Mouse (Mus musculus) adrenal gland, postnatal 10 days (tissue): ENCODE results near the gene Ccdc121. TPM values are rescaled to one million over a fixed set of nuclear protein-coding genes. Genes with fewer than 3 reads are reported as not detected.
A peak's percentile ranks its signal among the peaks of the same experiment; 100 is the strongest.
"Not testable (repeated sequence)": the region's sequence is repeated elsewhere in the genome, so short reads cannot be mapped to it uniquely, and the experiment has no call there.

Experiments used
- DNase-seq: peaks from one replicate; pipeline ENCODE4 v3.0.0; 2021; ENCODE audit warnings: mixed read lengths
- total RNA-seq, 2 experiments: library from RNA; stranded (reverse); gene quantifications; 2 replicates each; pipeline ENCODE4 v1.2.3; 2021

Ccdc121 gene
- total RNA-seq, 2 experiments from 2014 or later: not detected

DNA sequence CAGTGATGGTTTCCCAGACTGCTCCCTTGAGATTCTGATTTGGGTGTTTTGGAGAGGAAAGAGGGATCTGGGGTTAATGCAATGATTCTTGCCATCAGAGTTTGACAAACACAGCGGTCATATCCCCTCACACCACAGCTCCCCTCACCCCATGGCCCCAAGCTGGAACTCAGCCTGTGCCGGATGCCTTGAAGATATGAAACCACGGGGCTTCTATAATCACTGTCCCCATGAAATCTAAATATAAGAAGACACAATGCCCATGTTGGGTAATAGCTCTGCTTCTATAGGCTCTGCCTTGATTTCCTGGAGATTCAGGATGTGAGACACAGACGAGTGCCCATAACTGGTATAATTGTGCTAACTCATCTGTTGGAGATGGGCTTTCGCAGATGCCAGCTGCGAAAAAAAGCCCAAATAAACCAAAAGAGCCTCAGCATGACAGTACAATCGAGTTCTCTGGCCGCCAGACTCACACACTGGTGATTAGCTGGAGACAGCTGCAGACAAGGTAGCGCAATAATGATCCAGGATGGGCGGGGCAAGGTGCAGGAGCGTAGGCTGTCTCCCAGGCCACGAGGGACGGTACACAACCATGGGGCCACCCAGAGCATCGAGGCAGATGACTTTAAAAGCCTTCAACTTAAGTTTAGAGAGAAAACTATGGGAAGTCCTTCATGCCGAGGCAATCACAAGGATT, 1.3 kb upstream of the Ccdc121 start:
- DNase-seq: no peak

GRCm38 (mm10) chr1:181510855-181511254, 396 bp downstream of the Ccdc121 start:
- DNase-seq: not testable (repeated sequence)

DNA sequence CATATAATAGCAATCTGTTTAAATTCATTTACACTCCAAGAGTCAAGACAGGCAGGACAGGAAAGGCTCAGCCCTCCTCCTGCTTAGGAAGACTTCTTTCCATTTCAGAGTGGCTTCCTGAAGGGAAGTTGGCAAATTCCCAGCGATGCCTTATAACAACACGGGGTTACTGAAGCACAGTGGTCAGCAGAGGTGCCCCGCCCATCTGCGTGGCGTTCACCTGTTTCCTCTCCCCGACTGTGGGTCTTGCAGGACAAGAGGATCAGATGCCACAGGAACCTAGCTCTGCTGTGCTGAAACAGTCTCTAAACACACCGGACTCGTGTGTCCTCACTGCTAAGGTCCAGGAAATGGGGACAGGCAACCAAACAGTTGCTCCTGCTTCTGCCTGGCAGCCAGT, 5.9 kb downstream of the Ccdc121 start:
- DNase-seq: no peak

GRCm38 (mm10) chr1:181503471-181503870, 7.8 kb downstream of the Ccdc121 start:
- DNase-seq: no peak

- no peak for DNase-seq
These were observed 26.6 kb downstream of the Ccdc121 start for GRCm38 (mm10) chr1:181484696-181485095.

DNA sequence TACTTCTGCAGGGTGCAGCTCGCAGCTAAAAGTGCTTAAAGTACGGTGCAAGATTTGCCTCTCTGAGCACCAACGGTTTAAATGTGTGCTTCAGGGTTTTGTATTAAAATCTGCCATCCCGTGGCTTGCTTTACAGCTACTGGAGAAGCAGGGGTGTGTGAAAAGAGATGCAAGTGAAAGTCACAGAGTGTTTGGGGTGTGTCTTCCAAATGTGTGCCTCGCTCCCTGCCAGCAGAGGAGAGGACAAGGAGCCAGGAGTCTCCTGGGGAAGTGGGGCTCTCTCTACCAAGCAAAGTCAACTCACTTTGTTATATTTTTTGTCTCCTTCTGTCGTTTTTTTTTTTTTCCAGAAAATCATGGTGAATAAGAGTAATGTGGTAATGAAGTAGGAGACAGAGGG, 34.7 kb downstream of the Ccdc121 start:
- DNase-seq: no peak

DNA sequence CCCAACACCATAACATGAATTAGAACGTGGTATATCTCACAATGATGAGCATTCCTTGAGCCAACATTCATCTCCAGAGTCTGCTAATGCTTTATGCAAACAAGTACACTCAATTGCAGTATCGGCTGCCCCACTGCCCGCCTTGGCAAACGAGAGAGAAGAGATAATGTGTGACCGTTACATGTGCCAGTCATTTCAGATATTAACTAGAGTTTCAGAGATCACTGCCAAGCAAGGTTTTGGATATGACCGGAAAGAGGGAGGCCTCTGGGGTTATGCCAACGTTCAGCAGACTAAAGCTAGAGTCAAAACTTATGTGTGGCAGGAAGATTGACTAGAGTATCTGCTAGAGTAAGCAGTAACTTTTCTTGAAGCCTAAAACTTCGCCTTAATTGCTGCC, 35.1 kb downstream of the Ccdc121 start:
- DNase-seq: peak; percentile 7

DNA sequence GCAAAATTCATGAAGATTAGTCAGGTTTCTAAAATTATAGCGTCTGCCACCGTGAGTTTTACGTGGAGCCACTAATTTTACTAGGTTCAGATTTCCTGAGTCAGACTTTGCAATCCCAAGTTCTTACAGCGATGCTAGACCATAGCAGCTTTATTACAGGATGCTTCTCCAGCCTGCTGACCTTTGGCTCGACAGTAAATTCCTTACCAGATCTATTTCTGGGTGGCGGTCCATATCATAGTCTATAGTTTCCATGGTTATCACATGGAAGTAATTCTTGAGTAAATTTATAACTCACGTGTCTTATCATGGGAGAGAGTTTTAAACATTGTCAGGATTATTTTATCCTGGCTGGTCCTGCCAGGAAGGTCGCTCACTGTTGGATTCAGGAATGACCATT, 41.8 kb downstream of the Ccdc121 start:
- DNase-seq: no peak

DNA sequence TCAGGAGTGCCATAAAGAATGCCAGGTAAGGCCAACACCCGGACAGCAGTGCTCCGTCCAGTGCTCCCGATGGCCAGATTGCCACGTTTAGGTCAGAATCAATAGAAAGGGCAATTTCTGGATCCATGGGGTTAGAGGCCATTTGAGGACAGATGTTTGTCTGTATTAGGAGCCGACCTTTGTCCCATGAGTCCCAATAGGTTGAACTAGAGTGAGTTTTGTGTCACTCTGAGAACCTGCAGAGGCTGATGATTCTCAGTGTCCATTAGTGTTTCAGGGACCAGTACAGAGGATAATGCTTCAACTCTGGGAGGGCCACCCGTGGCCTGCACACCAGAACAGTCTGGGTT, 44.0 kb downstream of the Ccdc121 start:
- DNase-seq: no peak

DNA sequence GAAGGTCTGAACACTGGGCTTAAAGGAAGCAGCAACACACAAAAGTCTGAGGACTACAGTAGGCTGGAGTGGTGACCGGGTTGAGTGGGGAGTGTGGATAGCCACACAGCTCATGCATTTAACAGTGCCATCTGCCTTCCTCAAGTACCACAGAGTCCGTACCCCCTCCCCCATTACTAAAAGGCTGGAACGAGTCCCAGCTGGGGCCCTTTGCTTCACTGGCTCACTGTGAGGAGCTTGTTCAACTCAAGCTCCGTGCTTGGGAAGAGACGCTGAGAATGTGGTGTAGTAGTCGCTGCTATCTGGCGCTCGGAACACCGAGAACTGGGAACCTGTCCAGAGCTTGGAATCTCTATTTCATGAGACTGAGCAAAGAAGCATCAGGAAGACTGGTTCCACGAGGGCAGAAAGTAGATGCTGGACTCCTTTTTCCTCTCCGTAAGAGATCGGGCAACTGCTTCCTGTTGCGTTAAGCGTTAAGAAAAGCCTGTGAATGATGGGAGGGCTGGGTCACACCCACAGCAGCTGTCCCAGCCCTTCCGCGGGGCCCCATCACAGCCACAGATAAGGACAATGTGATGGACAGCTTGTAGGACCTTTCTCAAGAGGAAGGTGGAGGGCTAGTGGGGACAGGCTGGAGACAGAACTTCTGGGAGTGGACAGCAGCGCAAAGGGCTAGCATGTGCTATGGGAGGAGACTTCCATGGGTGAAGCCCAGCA, 44.5 kb downstream of the Ccdc121 start:
- DNase-seq: no peak

DNA sequence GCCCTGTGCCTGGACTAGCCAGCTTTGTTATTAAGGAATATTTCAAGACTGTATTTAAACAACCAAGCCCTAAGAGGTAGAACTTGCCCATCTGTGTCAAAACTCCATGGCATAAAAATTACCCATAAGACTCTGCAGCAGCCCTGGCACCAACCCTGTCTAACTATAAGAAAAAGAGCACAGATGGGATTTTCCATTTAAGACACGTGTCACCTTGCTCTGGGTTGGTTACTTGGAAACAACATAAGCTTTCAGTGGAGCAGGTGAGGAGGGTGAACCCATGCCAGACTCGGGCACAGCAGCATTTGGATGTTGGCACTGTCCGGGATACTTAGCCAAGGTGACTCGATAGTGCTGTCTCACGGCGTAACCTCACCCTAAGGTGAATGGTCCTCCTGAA, 45.2 kb downstream of the Ccdc121 start:
- no peak for DNase-seq

DNA sequence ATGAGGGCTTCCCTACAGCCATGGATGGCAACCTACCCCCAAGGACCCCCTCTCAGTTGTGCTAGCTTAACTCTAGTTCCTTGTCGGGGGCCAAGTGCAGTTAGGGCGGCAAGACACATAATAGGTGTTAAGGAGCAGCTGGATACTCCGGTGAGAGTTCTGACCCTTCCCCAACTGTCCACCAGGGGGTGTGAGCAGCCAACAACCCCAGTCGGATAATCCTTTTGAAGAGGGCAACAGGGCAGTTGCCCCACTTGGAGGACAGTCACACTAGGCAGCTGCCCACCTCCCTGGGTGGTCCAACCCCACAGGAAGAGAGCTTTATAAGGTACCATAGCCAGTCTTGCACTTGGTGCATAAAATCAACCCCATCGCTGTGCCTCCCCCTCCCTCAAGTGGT, 46.2 kb downstream of the Ccdc121 start:
- DNase-seq: peak; percentile 57

GRCm38 (mm10) chr1:181462906-181463179, 48.4 kb downstream of the Ccdc121 start:
- no peak for DNase-seq

DNA sequence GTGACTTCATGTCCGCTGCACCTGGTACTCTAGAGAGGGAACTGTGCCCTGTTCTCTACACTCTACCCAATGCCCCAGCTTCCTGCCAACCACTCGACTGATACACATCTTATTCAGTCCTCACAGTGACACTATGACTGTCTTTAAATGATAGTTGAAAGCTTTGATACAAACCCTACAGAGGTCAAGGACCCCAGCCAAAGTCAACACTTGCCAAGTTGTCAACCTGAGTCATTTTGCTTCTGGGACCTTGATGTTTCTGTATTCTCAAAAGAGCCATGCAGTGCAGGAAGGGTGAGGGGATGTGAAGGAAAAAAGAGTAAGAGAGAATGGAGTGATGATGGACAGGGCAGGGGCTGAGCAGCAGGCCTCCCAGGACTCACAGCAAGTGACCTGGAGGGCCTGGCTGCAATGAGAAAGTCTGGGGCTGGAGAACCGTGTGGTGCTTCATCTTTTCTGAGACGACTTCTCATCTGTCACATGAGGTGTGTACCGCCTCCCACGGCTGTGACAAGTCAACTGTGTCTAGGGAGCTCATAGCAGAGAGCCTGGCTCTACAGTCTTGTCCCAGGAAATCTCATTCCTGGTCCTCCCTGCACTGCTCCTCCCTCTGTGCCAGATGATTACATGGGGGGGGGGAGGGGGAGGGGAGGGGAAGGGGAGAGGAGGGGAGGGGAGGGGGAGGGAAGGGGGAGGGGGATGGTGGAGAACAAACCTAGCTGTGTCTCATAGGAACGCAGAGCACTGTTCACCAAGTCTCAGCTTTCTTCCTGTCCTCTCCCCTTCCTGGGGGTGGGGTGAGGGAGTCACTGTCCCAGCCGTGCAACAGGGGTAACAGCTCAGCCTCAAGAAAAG, 49.0 kb downstream of the Ccdc121 start:
- peak; percentile 21 for DNase-seq

DNA sequence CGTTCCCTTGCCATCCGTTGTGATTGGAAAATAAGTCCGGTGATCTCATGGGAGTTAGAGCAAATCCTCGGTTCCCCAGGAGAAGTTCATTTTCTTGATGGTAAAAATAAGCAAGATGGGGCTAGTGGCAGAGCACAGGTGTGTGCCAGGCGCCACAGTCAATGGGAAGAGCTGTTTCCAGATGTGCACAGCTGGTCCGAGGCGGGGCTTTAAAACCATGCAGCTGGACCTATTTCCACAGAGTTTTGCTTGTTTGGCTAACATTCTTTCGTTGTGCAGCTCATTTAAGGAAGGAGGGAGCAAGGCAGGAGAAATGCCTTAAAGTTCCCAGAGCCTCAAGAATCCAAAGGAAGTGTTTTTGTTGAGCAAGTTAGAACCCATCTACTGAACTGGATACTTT, 49.8 kb downstream of the Ccdc121 start:
- DNase-seq: no peak

- no peak for DNase-seq
These were observed 51.0 kb downstream of the Ccdc121 start for GRCm38 (mm10) chr1:181460283-181460682.

Other genes starting within 250 kb of the Ccdc121 start
- gene Cnih3, start 158.8 kb downstream of the Ccdc121 start, total RNA-seq: not detected
- gene Dnah14, start 65.1 kb upstream of the Ccdc121 start, total RNA-seq: under 1 TPM; 0.09 TPM